In genomic region chr1:58294730-58295129, GRCm38 (mm10) we compare ENCODE assay signal across 22 mouse cellular contexts. TPM values are rescaled to one million over a fixed set of nuclear protein-coding genes. Genes with fewer than 3 reads are reported as not detected.
"Had no signal": no experiment of that assay in that cellular context is flagged by ENCODE, and none has a peak within 500 bp of the region (broad histone marks: within the 10 kb centered on the region; RNA-seq: fewer than 3 reads in every experiment).

No protein-coding gene starts in this region.

- H3K27ac ChIP-seq: liver, embryonic 14.5 days; midbrain, embryonic 10.5 days; midbrain, embryonic 13.5 days; midbrain, embryonic 15.5 days; neural tube, embryonic 12.5 days had no signal

- H3K4me3 ChIP-seq: midbrain, embryonic 10.5 days; midbrain, embryonic 13.5 days; midbrain, embryonic 15.5 days; neural tube, embryonic 12.5 days had no signal

- DNase-seq: lung, adult 18-20 months; lung, embryonic 14.5 days; lung, postnatal 10 days; lung, postnatal 4 days; right cerebral cortex, postnatal 14 days; right cerebral cortex, postnatal 4 days; spleen, adult 18-20 months; thymus, adult 18-20 months; thymus, postnatal 14 days; thymus, postnatal 36 days had no signal

- H3K36me3 ChIP-seq: midbrain, embryonic 10.5 days; midbrain, embryonic 13.5 days; midbrain, embryonic 15.5 days; neural tube, embryonic 12.5 days had no signal

- H3K27me3 ChIP-seq: midbrain, embryonic 13.5 days; midbrain, embryonic 15.5 days; neural tube, embryonic 12.5 days had no signal

- H3K9me3 ChIP-seq: midbrain, embryonic 10.5 days; midbrain, embryonic 13.5 days; midbrain, embryonic 15.5 days; neural tube, embryonic 12.5 days had no signal

- H3K4me1 ChIP-seq: midbrain, embryonic 13.5 days; midbrain, embryonic 15.5 days; neural tube, embryonic 12.5 days had no signal

- H3K4me2 ChIP-seq: lung, embryonic 14.5 days; midbrain, embryonic 13.5 days; midbrain, embryonic 15.5 days; neural tube, embryonic 12.5 days had no signal

- H3K9ac ChIP-seq: liver, embryonic 14.5 days; lung, embryonic 14.5 days; midbrain, embryonic 13.5 days; midbrain, embryonic 15.5 days; neural tube, embryonic 12.5 days had no signal

- ATAC-seq: midbrain, embryonic 13.5 days; midbrain, embryonic 15.5 days had no signal

RNA-seq across cellular contexts. Expression of gene Aox2, which starts 16.6 kb away (rescaled TPM):
- total RNA-seq: megakaryocyte-erythroid progenitor cell, adult 5-6 weeks; monocyte, adult 5-6 weeks; neutrophil, adult 5-6 weeks had no signal
- polyA plus RNA-seq: liver, embryonic 16.5 days; lung, embryonic 14.5 days; lung, embryonic 16.5 days; midbrain, embryonic 10.5 days; midbrain, embryonic 15.5 days; midbrain, postnatal 0 days; neural tube, embryonic 12.5 days; neural tube, embryonic 14.5 days had no signal
